In genomic region chr11:100694926-100695325, GRCm38 (mm10) we compare ENCODE assay signal across 9 mouse cellular contexts. TPM values are rescaled to one million over a fixed set of nuclear protein-coding genes. Genes with fewer than 3 reads are reported as not detected.
DNase-seq lines count a peak whose midpoint lies in the region; ATAC-seq and TF ChIP-seq lines count a peak whose summit lies in the region.
"Had no signal": no experiment of that assay in that cellular context is flagged by ENCODE, and none has a peak within 500 bp of the region (broad histone marks: within the 10 kb centered on the region; RNA-seq: fewer than 3 reads in every experiment).

No protein-coding gene starts in this region.

- TF ChIP-seq POLR2A in CH12.LX (IDR thresholded peaks at IDR 0.05; ENCODE audit: low read depth, low read length): no peak

- intact Hi-C loops in gastrocnemius, postnatal 36 days (cut with DNase I): loop anchor here (5.0 kb wide), 1 partner anchor 268 kb away; no protein-coding TSS in a partner anchor

- dilution Hi-C loops in CH12.LX (cut with MboI; ENCODE audit: extremely low pct_ligation_motif_present, extremely low pct_unique_long_range_greater_than_20kb, low sequenced_read_pairs): no loop called here

- no peaks in the 10 kb centered on the region for H3K4me1 ChIP-seq in forebrain, postnatal 0 days (ENCODE audit: insufficient read depth)
- peaks cover 6% of the 10 kb centered on the region for H3K4me1 ChIP-seq in forebrain, embryonic 16.5 days (replicated peaks; ENCODE audit: control insufficient read depth, insufficient read depth, low read length)
- peaks cover 0 to 11% of the 10 kb centered on the region in 2 experiments; a peak in 2 of 4 replicates for H3K4me1 ChIP-seq in CH12.LX (ENCODE audit: control insufficient read depth in 1 of 2, insufficient read depth in 2 of 2)

- no peak overlapping the region for H3K27ac ChIP-seq in forebrain, postnatal 0 days (ENCODE audit: low read depth, low read length)
- no peak overlapping the region for H3K27ac ChIP-seq in forebrain, embryonic 16.5 days (ENCODE audit: low read length)
- H3K27ac ChIP-seq in CH12.LX (ENCODE audit: insufficient read depth, low read depth): no peak overlapping the region
- H3K27ac ChIP-seq: limb, embryonic 12.5 days had no signal

- TF ChIP-seq EP300 in CH12.LX (IDR thresholded peaks at IDR 0.05; ENCODE audit: low read length): no peak

- H3K9me3 ChIP-seq in forebrain, postnatal 0 days (ENCODE audit: low read length): no peaks in the 10 kb centered on the region
- H3K9me3 ChIP-seq in forebrain, embryonic 16.5 days (ENCODE audit: control insufficient read depth, low read length): no peaks in the 10 kb centered on the region
- H3K9me3 ChIP-seq in CH12.LX (replicated peaks; ENCODE audit: low read length): no peaks in the 10 kb centered on the region
- H3K9me3 ChIP-seq: limb, embryonic 12.5 days had no signal

- in situ Hi-C loops in CH12.LX (cut with MboI; ENCODE audit: low pct_ligation_motif_present, low pct_unique_long_range_greater_than_20kb, low sequenced_read_pairs): loop anchor here (5.0 kb wide), 3 partner anchors 68 to 333 kb away; partner anchors contain the start of gene Cnp

- no peak; the same call in none of the 2 replicates for TF ChIP-seq RAD21 in CH12.LX (IDR thresholded peaks at IDR 0.05; ENCODE audit: low read depth, low read length)

- H3K4me2 ChIP-seq in forebrain, postnatal 0 days (ENCODE audit: low read depth): no peak overlapping the region
- H3K4me2 ChIP-seq in forebrain, embryonic 16.5 days (ENCODE audit: low read length): no peak overlapping the region
- H3K4me2 ChIP-seq in CH12.LX (ENCODE audit: insufficient read depth, low read depth, poor library complexity, severe bottlenecking): no peak overlapping the region
- H3K4me2 ChIP-seq: limb, embryonic 12.5 days had no signal

- peak; percentile 51; the same call in 1 of the 2 replicates for ATAC-seq in forebrain, postnatal 0 days
- ATAC-seq in forebrain, embryonic 16.5 days: no peak
- ATAC-seq in monocyte, adult 5-6 weeks (replicated peaks; ENCODE audit: insufficient number of reproducible peaks, low FRiP score, low TSS enrichment, poor library complexity, severe bottlenecking): peak; percentile 77

- no peak overlapping the region for H3K9ac ChIP-seq in forebrain, postnatal 0 days
- H3K9ac ChIP-seq in forebrain, embryonic 16.5 days (replicated peaks; ENCODE audit: low read depth, low read length): no peak overlapping the region
- no peak overlapping the region for H3K9ac ChIP-seq in CH12.LX (ENCODE audit: insufficient read depth, low read depth)
- H3K9ac ChIP-seq: limb, embryonic 12.5 days had no signal

- no peaks in the 10 kb centered on the region for H3K79me2 ChIP-seq in CH12.LX (replicated peaks; ENCODE audit: control insufficient read depth, extremely low read depth, insufficient read depth, poor library complexity, severe bottlenecking)

- peaks cover 3% of the 10 kb centered on the region for H3K27me3 ChIP-seq in forebrain, postnatal 0 days (ENCODE audit: insufficient read depth, low read length)
- peaks cover 9% of the 10 kb centered on the region for H3K27me3 ChIP-seq in forebrain, embryonic 16.5 days (replicated peaks; ENCODE audit: control insufficient read depth, insufficient read depth, low read length)
- H3K27me3 ChIP-seq in CH12.LX (replicated peaks): no peaks in the 10 kb centered on the region

- DNase-seq in forebrain, postnatal 0 days: peak; percentile 63
- DNase-seq in CH12.LX (ENCODE audit: extremely low read depth): peak; percentile 75
- DNase-seq in cerebellum, adult 8-10 months: peak; percentile 74
- DNase-seq in gastrocnemius, postnatal 36 days: peak; percentile 72 to 76
- peak; percentile 71 to 74 for DNase-seq in layer of hippocampus, postnatal 36 days
- peak; percentile 93 for DNase-seq in testis, postnatal 10 days (ENCODE audit: low spot score)

- 32% methylated on average over 5 of the region's 5 CpGs for WGBS in forebrain, postnatal 0 days
- WGBS in forebrain, embryonic 16.5 days: 36% methylated on average over 5 of the region's 5 CpGs

- no peak overlapping the region for H3K4me3 ChIP-seq in forebrain, postnatal 0 days (ENCODE audit: low read depth, low read length)
- H3K4me3 ChIP-seq in forebrain, embryonic 16.5 days (replicated peaks; ENCODE audit: low read length): no peak overlapping the region
- H3K4me3 ChIP-seq in CH12.LX (replicated peaks in 1 of 3; ENCODE audit: low read depth in 2 of 3, low read length in 2 of 3, poor library complexity in 1 of 3): no peak overlapping the region
- H3K4me3 ChIP-seq: limb, embryonic 12.5 days had no signal

- no peaks in the 10 kb centered on the region for H3K36me3 ChIP-seq in forebrain, postnatal 0 days (ENCODE audit: insufficient read depth)
- H3K36me3 ChIP-seq in forebrain, embryonic 16.5 days (ENCODE audit: control insufficient read depth, insufficient read depth): no peaks in the 10 kb centered on the region
- H3K36me3 ChIP-seq in CH12.LX (replicated peaks in 1 of 2; ENCODE audit: control insufficient read depth in 1 of 2, insufficient read depth in 1 of 2, low read length in 1 of 2): peaks cover 0 to 51% of the 10 kb centered on the region in 2 experiments
- H3K36me3 ChIP-seq: limb, embryonic 12.5 days had no signal

- TF ChIP-seq CTCF in forebrain, postnatal 0 days (IDR thresholded peaks at IDR 0.05; ENCODE audit: low read depth): peak; percentile 89
- TF ChIP-seq CTCF in CH12.LX (conservative IDR thresholded peaks at IDR 0.05 in 1 of 2, IDR thresholded peaks at IDR 0.05 in 1 of 2; ENCODE audit: low read depth in 2 of 2, low read length in 2 of 2): peak; percentile 95 to 99

TF ChIP-seq in CH12.LX, 34 proteins besides CTCF, POLR2A, EP300 and RAD21 (continues in another document):
- TF ChIP-seq NRF1 (IDR thresholded peaks at IDR 0.05; ENCODE audit: low read depth, low read length): 0 out of 2 replicates have a peak, but pooled peaks have one; percentile 18
- TF ChIP-seq JUND (conservative IDR thresholded peaks at IDR 0.05; ENCODE audit: low read depth, low read length): no peak
- no peak for TF ChIP-seq USF2 (conservative IDR thresholded peaks at IDR 0.05; ENCODE audit: low read depth, low read length)
- no peak for TF ChIP-seq SIN3A (IDR thresholded peaks at IDR 0.05; ENCODE audit: low read length)
- 0 out of 2 replicates have a peak, but pooled peaks have one; percentile 15 for TF ChIP-seq IRF4 (IDR thresholded peaks at IDR 0.05; ENCODE audit: low read depth, low read length)
- peak; percentile 100 for TF ChIP-seq SMC3 (IDR thresholded peaks at IDR 0.05; ENCODE audit: low read depth, low read length)
- no peak for TF ChIP-seq USF1 (IDR thresholded peaks at IDR 0.05; ENCODE audit: low read depth, low read length)

RNA-seq across cellular contexts. Expression of gene Zfp385c, which starts 2.7 kb away (rescaled TPM):
- 1.7 and 2.0 TPM in 2 replicates for total RNA-seq in forebrain, postnatal 0 days (2014; rRNA removed)
- 0.40 and 1.0 TPM in 2 replicates for polyA plus RNA-seq in forebrain, postnatal 0 days (2015; fragmentation: Nextera tagmentation; extraction: Ambion mirVana)
- 0.80 TPM in 1 of 2 replicates, not detected in the other for polyA plus RNA-seq in forebrain, embryonic 16.5 days (2015; fragmentation: Nextera tagmentation; extraction: Ambion mirVana)
- total RNA-seq in CH12.LX (2012; rRNA removed) (0.04 and 0.08 TPM in 2 replicates), CH12.LX (2014; rRNA removed) (not detected in 2 replicates)
- 0.14 and 0.15 TPM in 2 replicates for polyA plus RNA-seq in CH12.LX (2012; ENCODE audit: insufficient read length, low read depth)
- total RNA-seq in gastrocnemius, postnatal 36 days (2021): under 1 TPM; 0.25 to 0.38 TPM
- under 1 TPM; 0.15 to 0.66 TPM for total RNA-seq in layer of hippocampus, postnatal 36 days (2021)
- 0.32 to 0.76 TPM (median 0.49 TPM) in 3 replicates for total RNA-seq in monocyte, adult 5-6 weeks (2017)

RNA-seq across cellular contexts. Expression of gene Dhx58, which starts 9.1 kb away (rescaled TPM):
- 0.69 and 2.3 TPM in 2 replicates for total RNA-seq in forebrain, postnatal 0 days (2014; rRNA removed)
- polyA plus RNA-seq in forebrain, postnatal 0 days (2015; fragmentation: Nextera tagmentation; extraction: Ambion mirVana): 1.0 and 1.5 TPM in 2 replicates
- 1.7 and 2.1 TPM in 2 replicates for polyA plus RNA-seq in forebrain, embryonic 16.5 days (2015; fragmentation: Nextera tagmentation; extraction: Ambion mirVana)
- total RNA-seq in CH12.LX (2012; rRNA removed) (6.3 and 7.2 TPM in 2 replicates), CH12.LX (2014; rRNA removed) (5.7 and 6.4 TPM in 2 replicates)
- polyA plus RNA-seq in CH12.LX (2012; ENCODE audit: insufficient read length, low read depth): 14.7 and 15.7 TPM in 2 replicates
- 1 to 10 TPM; 1.0 to 1.1 TPM for total RNA-seq in gastrocnemius, postnatal 36 days (2021)
- 1 to 10 TPM; 1.5 to 3.4 TPM for total RNA-seq in layer of hippocampus, postnatal 36 days (2021)
- total RNA-seq in monocyte, adult 5-6 weeks (2017): 26.9 to 31.5 TPM (median 28.6 TPM) in 3 replicates

RNA-seq across cellular contexts. Expression of gene Kat2a, which starts 17.3 kb away (rescaled TPM):
- total RNA-seq in forebrain, postnatal 0 days (2014; rRNA removed): 41.9 and 42.8 TPM in 2 replicates
- 59.9 and 67.0 TPM in 2 replicates for polyA plus RNA-seq in forebrain, postnatal 0 days (2015; fragmentation: Nextera tagmentation; extraction: Ambion mirVana)
- polyA plus RNA-seq in forebrain, embryonic 16.5 days (2015; fragmentation: Nextera tagmentation; extraction: Ambion mirVana): 57.6 and 57.8 TPM in 2 replicates
- total RNA-seq in CH12.LX (2012; rRNA removed) (30.7 and 34.2 TPM in 2 replicates), CH12.LX (2014; rRNA removed) (25.3 and 27.2 TPM in 2 replicates)
- polyA plus RNA-seq in CH12.LX (2012; ENCODE audit: insufficient read length, low read depth): 81.0 and 82.9 TPM in 2 replicates
- 10 to 100 TPM; 10.4 to 10.9 TPM for total RNA-seq in gastrocnemius, postnatal 36 days (2021)
- 10 to 100 TPM; 53.0 to 54.4 TPM for total RNA-seq in layer of hippocampus, postnatal 36 days (2021)
- 6.1 to 9.9 TPM (median 7.1 TPM) in 3 replicates for total RNA-seq in monocyte, adult 5-6 weeks (2017)

RNA-seq across cellular contexts. Expression of gene Hspb9, which starts 18.7 kb away (rescaled TPM):
- not detected in 2 replicates for total RNA-seq in forebrain, postnatal 0 days (2014; rRNA removed)
- 0.21 and 0.22 TPM in 2 replicates for polyA plus RNA-seq in forebrain, postnatal 0 days (2015; fragmentation: Nextera tagmentation; extraction: Ambion mirVana)
- polyA plus RNA-seq in forebrain, embryonic 16.5 days (2015; fragmentation: Nextera tagmentation; extraction: Ambion mirVana): not detected in 2 replicates
- total RNA-seq in CH12.LX (2012; rRNA removed) (not detected in 2 replicates), CH12.LX (2014; rRNA removed) (not detected in 2 replicates)
- polyA plus RNA-seq in CH12.LX (2012; ENCODE audit: insufficient read length, low read depth): 0.54 and 0.57 TPM in 2 replicates
- not detected for total RNA-seq in gastrocnemius, postnatal 36 days (2021)
- total RNA-seq in layer of hippocampus, postnatal 36 days (2021): not detected
- not detected in 3 replicates for total RNA-seq in monocyte, adult 5-6 weeks (2017)
- polyA plus RNA-seq: limb, embryonic 12.5 days had no signal

RNA-seq across cellular contexts. Expression of gene Rab5c, which starts 43.1 kb away (rescaled TPM):
- total RNA-seq in forebrain, postnatal 0 days (2014; rRNA removed): 208 and 211 TPM in 2 replicates
- polyA plus RNA-seq in forebrain, postnatal 0 days (2015; fragmentation: Nextera tagmentation; extraction: Ambion mirVana): 34.9 and 37.8 TPM in 2 replicates
- polyA plus RNA-seq in forebrain, embryonic 16.5 days (2015; fragmentation: Nextera tagmentation; extraction: Ambion mirVana): 37.6 and 38.9 TPM in 2 replicates
- total RNA-seq in CH12.LX (2012; rRNA removed) (121 and 144 TPM in 2 replicates), CH12.LX (2014; rRNA removed) (135 and 150 TPM in 2 replicates)
- 144 and 156 TPM in 2 replicates for polyA plus RNA-seq in CH12.LX (2012; ENCODE audit: insufficient read length, low read depth)
- 10 to 100 TPM; 35.0 to 44.5 TPM for total RNA-seq in gastrocnemius, postnatal 36 days (2021)
- total RNA-seq in layer of hippocampus, postnatal 36 days (2021): 100 to 1,000 TPM; 143 to 149 TPM
- 163 to 176 TPM (median 171 TPM) in 3 replicates for total RNA-seq in monocyte, adult 5-6 weeks (2017)
